Mouse (Mus musculus) lung, adult 2 months (tissue): ENCODE measurements around the gene Tango2.

ENCODE experiments used
- CTCF ChIP-seq: fragments of 200-500 bp; IDR thresholded peaks from 2 replicates; pipeline ENCODE4 v1.5.1; 2011; ENCODE audit warnings: mild to moderate bottlenecking, low read length, control low read depth; ENCODE audit not compliant: insufficient read depth
- POLR2A ChIP-seq: fragments of 200-500 bp; IDR thresholded peaks from 2 replicates; pipeline ENCODE4 v1.6.1; 2011; ENCODE audit warnings: low read depth, mild to moderate bottlenecking, control low read depth, low read length, borderline replicate concordance; ENCODE audit errors: extremely low read depth

GRCm38 (mm10) chr16:18348601-18349175 lies 785 bp upstream of the Tango2 start:
- TF ChIP-seq CTCF (no peak), POLR2A (no peak)
